Mouse (Mus musculus) heart, postnatal 0 days (tissue): ENCODE measurements around the gene Lemd1. TPM values are rescaled to one million over a fixed set of nuclear protein-coding genes. Genes with fewer than 3 reads are reported as not detected.
A peak's percentile ranks its signal among the peaks of the same experiment; 100 is the strongest.

Experiments used
- ATAC-seq: fragments of 200-750 bp; cut with Nextera tagmentation; 2 replicates; pipeline ENCODE4 v1.8.0; 2017; ENCODE audit warnings: low read depth, moderate number of reproducible peaks, moderate library complexity; ENCODE audit not compliant: insufficient read depth
- DNase-seq: peaks from one replicate; pipeline ENCODE4 v3.0.0-alpha.2; 2016; ENCODE audit warnings: low spot score
- H3K27ac ChIP-seq: fragments of 300-500 bp; sonication (generic); 2 replicates; pipeline ENCODE4 v1.5.1; 2014; ENCODE audit warnings: low read depth, mild to moderate bottlenecking
- H3K27me3 ChIP-seq: fragments of 300-500 bp; sonication (generic); 2 replicates; pipeline ENCODE4 v1.6.1; 2014; ENCODE audit warnings: low read length, mixed read lengths; ENCODE audit not compliant: control insufficient read depth, insufficient read depth
- H3K36me3 ChIP-seq: fragments of 300-500 bp; sonication (generic); replicated peaks from 2 replicates; pipeline ENCODE4 v1.6.1; 2014; ENCODE audit warnings: low read length, mixed read lengths; ENCODE audit not compliant: control insufficient read depth, insufficient read depth
- H3K4me1 ChIP-seq: fragments of 300-500 bp; sonication (generic); 2 replicates; pipeline ENCODE4 v1.6.1; 2014; ENCODE audit warnings: antibody characterized with exemption; ENCODE audit not compliant: control insufficient read depth, insufficient read depth
- H3K4me2 ChIP-seq: fragments of 300-500 bp; sonication (generic); 2 replicates; pipeline ENCODE4 v1.6.1; 2014; ENCODE audit warnings: low read depth, mild to moderate bottlenecking, low read length, moderate library complexity
- H3K4me3 ChIP-seq: fragments of 300-500 bp; sonication (generic); 2 replicates; pipeline ENCODE4 v1.5.1; 2014; ENCODE audit warnings: low read depth, low read length
- H3K9ac ChIP-seq: fragments of 300-500 bp; sonication (generic); replicated peaks from 2 replicates; pipeline ENCODE4 v1.6.1; 2014; ENCODE audit warnings: low read depth, low read length, mixed read lengths
- H3K9me3 ChIP-seq: fragments of 300-500 bp; sonication (generic); replicated peaks from 2 replicates; pipeline ENCODE4 v1.6.1; 2016; ENCODE audit warnings: low read length; ENCODE audit not compliant: control insufficient read depth
- CTCF ChIP-seq: IDR thresholded peaks from 2 replicates; pipeline ENCODE4 v1.5.1; 2016; ENCODE audit warnings: antibody characterized with exemption, control low read depth, low read depth
- EP300 ChIP-seq: IDR thresholded peaks from 2 replicates; pipeline ENCODE4 v1.6.1; 2016; ENCODE audit warnings: antibody characterized with exemption, low read depth
- WGBS: fragments of 180-500 bp; shearing (Covaris S2); extraction: QIAGEN DNeasy Blood & Tissue Kit; methylation state at CpG from one replicate; pipeline ENCODE4 v1.1.7; 2014; 5-methylcytosine and 5-hydroxymethylcytosine counted together
- polyA plus RNA-seq: library from polyadenylated mRNA; unstranded; fragments of >200 nt; fragmentation: Nextera tagmentation; extraction: Ambion mirVana; gene quantifications from 2 replicates; pipeline ENCODE4 v1.2.1, GENCODE M21; 2015
- total RNA-seq: library from RNA; depleted of rRNA; stranded (reverse); fragments of >200 nt; gene quantifications from 2 replicates; pipeline ENCODE4 v1.2.3, GENCODE M21; 2014; ENCODE audit warnings: low replicate concordance

Lemd1 gene
- total and polyA plus RNA-seq, 2 experiments from 2014 or later: not detected

- no peak overlapping the region for H3K4me3 ChIP-seq
- H3K27me3 ChIP-seq: no peaks in the 10 kb centered on the region
- WGBS: 65% methylated on average over 5 of the region's 5 CpGs
- H3K4me1 ChIP-seq: no peaks in the 10 kb centered on the region
- ATAC-seq (no peak), DNase-seq (no peak)
- H3K9me3 ChIP-seq: no peaks in the 10 kb centered on the region
- no peaks in the 10 kb centered on the region for H3K36me3 ChIP-seq
- H3K27ac ChIP-seq: no peak overlapping the region
- H3K4me2 ChIP-seq: no peak overlapping the region
- TF ChIP-seq CTCF: peak; percentile 28
- no peak for TF ChIP-seq EP300
- no peak overlapping the region for H3K9ac ChIP-seq
These were observed 69.8 kb downstream of the Lemd1 start for GRCm38 (mm10) chr1:132261058-132261457.

GRCm38 (mm10) chr1:132263618-132264017 lies 72.4 kb downstream of the Lemd1 start:
- no peak overlapping the region for H3K4me3 ChIP-seq
- WGBS: 85% methylated on average over 4 of the region's 4 CpGs
- TF ChIP-seq CTCF (no peak), EP300 (no peak)
- H3K27me3 ChIP-seq: no peaks in the 10 kb centered on the region
- DNase-seq: no peak
- H3K27ac ChIP-seq: no peak overlapping the region
- H3K9me3 ChIP-seq: no peaks in the 10 kb centered on the region
- 0 out of 2 replicates have a peak, but pooled peaks cover 6% of the 10 kb centered on the region for H3K4me1 ChIP-seq
- H3K9ac ChIP-seq: no peak overlapping the region
- ATAC-seq: no peak
- H3K4me2 ChIP-seq: no peak overlapping the region
- H3K36me3 ChIP-seq: no peaks in the 10 kb centered on the region

GRCm38 (mm10) chr1:132264577-132264976 lies 73.3 kb downstream of the Lemd1 start:
- Histone ChIP-seq H3K4me3 (no peak overlapping the region), H3K27ac (no peak overlapping the region), H3K9me3 (no peaks in the 10 kb centered on the region), H3K4me2 (no peak overlapping the region), H3K27me3 (no peaks in the 10 kb centered on the region), H3K9ac (no peak overlapping the region), H3K4me1 (0 out of 2 replicates have a peak, but pooled peaks cover 6% of the 10 kb centered on the region), H3K36me3 (no peaks in the 10 kb centered on the region)
- WGBS: 54% methylated on average over 7 of the region's 7 CpGs
- DNase-seq (no peak), ATAC-seq (no peak)
- TF ChIP-seq CTCF: no peak
- TF ChIP-seq EP300: no peak

- no peaks in the 10 kb centered on the region for H3K36me3 ChIP-seq
These were observed 74.1 kb downstream of the Lemd1 start for GRCm38 (mm10) chr1:132265211-132265859.

GRCm38 (mm10) chr1:132265936-132266335 lies 74.7 kb downstream of the Lemd1 start:
- no peak overlapping the region for H3K9ac ChIP-seq
- WGBS: 79% methylated on average over 10 of the region's 10 CpGs
- 0 out of 2 replicates have a peak, but pooled peaks cover 6% of the 10 kb centered on the region for H3K4me1 ChIP-seq
- H3K36me3 ChIP-seq: no peaks in the 10 kb centered on the region
- no peak overlapping the region for H3K4me3 ChIP-seq
- no peak overlapping the region for H3K27ac ChIP-seq
- no peak for ATAC-seq
- no peaks in the 10 kb centered on the region for H3K9me3 ChIP-seq
- no peaks in the 10 kb centered on the region for H3K27me3 ChIP-seq
- DNase-seq: no peak
- H3K4me2 ChIP-seq: no peak overlapping the region
- TF ChIP-seq CTCF: no peak
- TF ChIP-seq EP300: no peak

More at GRCm38 (mm10) chr1:132265211-132265859, 74.1 kb downstream of the Lemd1 start:
- Histone ChIP-seq H3K9me3 (no peaks in the 10 kb centered on the region), H3K27ac (no peak overlapping the region), H3K9ac (no peak overlapping the region), H3K4me1 (0 out of 2 replicates have a peak, but pooled peaks cover 6% of the 10 kb centered on the region), H3K4me2 (no peak overlapping the region), H3K27me3 (no peaks in the 10 kb centered on the region), H3K4me3 (no peak overlapping the region)
- ATAC-seq (no peak), DNase-seq (no peak)
- TF ChIP-seq EP300: no peak
- TF ChIP-seq CTCF: no peak
- WGBS: 71% methylated on average over 8 of the region's 8 CpGs
